Mouse (Mus musculus) retina, embryonic 14.5 days (tissue): ENCODE data around the gene Wdr44.
"Not testable (repeated sequence)": the region's sequence is repeated elsewhere in the genome, so short reads cannot be mapped to it uniquely, and the experiment has no call there.

Experiments
- DNase-seq: peaks from one replicate; pipeline ENCODE4 v3.0.0-alpha.2; 2015; ENCODE audit warnings: low spot score

Gene Wdr44

GRCm38 (mm10) chrX:23692722-23693442, at the start of gene Wdr44:
TSS of gene Wdr44 (plus strand) at chrX:23693051.
- DNase-seq: peak; percentile 87

- DNase-seq: no peak
Measured at GRCm38 (mm10) chrX:23648371-23648770, 44.5 kb upstream of the Wdr44 start.

- DNase-seq: no peak
Measured at GRCm38 (mm10) chrX:23662216-23662615, 30.6 kb upstream of the Wdr44 start.

- no peak for DNase-seq
Measured at GRCm38 (mm10) chrX:23673193-23673592, 19.7 kb upstream of the Wdr44 start.

- no peak for DNase-seq
Measured at GRCm38 (mm10) chrX:23675450-23675849, 17.4 kb upstream of the Wdr44 start.

GRCm38 (mm10) chrX:23676583-23676982, 16.3 kb upstream of the Wdr44 start:
- DNase-seq: no peak

- DNase-seq: no peak
Measured at GRCm38 (mm10) chrX:23677511-23677910, 15.3 kb upstream of the Wdr44 start.

GRCm38 (mm10) chrX:23692336-23692721, 522 bp upstream of the Wdr44 start:
- peak; percentile 11 for DNase-seq

- DNase-seq: no peak
Measured at GRCm38 (mm10) chrX:23693443-23694400, 871 bp downstream of the Wdr44 start.

GRCm38 (mm10) chrX:23694588-23694987, 1.7 kb downstream of the Wdr44 start:
- DNase-seq: no peak

GRCm38 (mm10) chrX:23695109-23695508, 2.3 kb downstream of the Wdr44 start:
- DNase-seq: no peak

GRCm38 (mm10) chrX:23697346-23697745, 4.5 kb downstream of the Wdr44 start:
- no peak for DNase-seq

- no peak for DNase-seq
Measured at GRCm38 (mm10) chrX:23699023-23699422, 6.2 kb downstream of the Wdr44 start.

GRCm38 (mm10) chrX:23717247-23717646, 24.4 kb downstream of the Wdr44 start:
- DNase-seq: no peak

GRCm38 (mm10) chrX:23727463-23727862, 34.6 kb downstream of the Wdr44 start:
- DNase-seq: no peak

- no peak for DNase-seq
Measured at GRCm38 (mm10) chrX:23754671-23755070, 61.8 kb downstream of the Wdr44 start.

- DNase-seq: no peak
Measured at GRCm38 (mm10) chrX:23767849-23768248, 75.0 kb downstream of the Wdr44 start.

- no peak for DNase-seq
Measured at GRCm38 (mm10) chrX:23807125-23807524, 114.3 kb downstream of the Wdr44 start.

- DNase-seq: no peak
Measured at GRCm38 (mm10) chrX:23810365-23810764, 117.5 kb downstream of the Wdr44 start.

- peak; percentile 10 for DNase-seq
Measured at GRCm38 (mm10) chrX:23813287-23813686, 120.4 kb downstream of the Wdr44 start.

- DNase-seq: not testable (repeated sequence)
Measured at GRCm38 (mm10) chrX:23822885-23823284, 130.0 kb downstream of the Wdr44 start.

- DNase-seq: no peak
Measured at GRCm38 (mm10) chrX:23823398-23824023, 130.7 kb downstream of the Wdr44 start.

- not testable (repeated sequence) for DNase-seq
Measured at GRCm38 (mm10) chrX:23833784-23834183, 140.9 kb downstream of the Wdr44 start.
